Mouse (Mus musculus) lung, embryonic 16.5 days (tissue): ENCODE results near the gene Cxcr5. TPM values are rescaled to one million over a fixed set of nuclear protein-coding genes. Genes with fewer than 3 reads are reported as not detected.

ENCODE experiments used
- ATAC-seq: fragments of 200-750 bp; cut with Nextera tagmentation; 2 replicates; pipeline ENCODE4 v1.8.0; 2017; ENCODE audit warnings: low read depth, mild to moderate bottlenecking, moderate library complexity
- H3K27ac ChIP-seq: fragments of 300-500 bp; sonication (generic); 2 replicates; pipeline ENCODE4 v1.5.1; 2014; ENCODE audit warnings: mild to moderate bottlenecking, control low read depth, low read length
- H3K27me3 ChIP-seq: fragments of 300-500 bp; sonication (generic); 2 replicates; pipeline ENCODE4 v1.6.1; 2014; ENCODE audit warnings: low read depth, low read length, mixed read lengths; ENCODE audit not compliant: control insufficient read depth, insufficient read depth
- H3K36me3 ChIP-seq: fragments of 300-500 bp; sonication (generic); 2 replicates; pipeline ENCODE4 v1.6.1; 2014; ENCODE audit warnings: low read length; ENCODE audit not compliant: control insufficient read depth, insufficient read depth
- H3K4me1 ChIP-seq: fragments of 300-500 bp; sonication (generic); replicated peaks from 2 replicates; pipeline ENCODE4 v1.6.1; 2014; ENCODE audit warnings: low read length, mixed read lengths; ENCODE audit not compliant: control insufficient read depth, insufficient read depth
- H3K4me2 ChIP-seq: fragments of 300-500 bp; sonication (generic); 2 replicates; pipeline ENCODE4 v1.6.1; 2014; ENCODE audit warnings: low read depth, low read length, control low read depth
- H3K4me3 ChIP-seq: fragments of 300-500 bp; sonication (generic); 2 replicates; pipeline ENCODE4 v1.5.1; 2014; ENCODE audit warnings: mild to moderate bottlenecking, low read length, control low read depth
- H3K9ac ChIP-seq: fragments of 300-500 bp; sonication (generic); 2 replicates; pipeline ENCODE4 v1.6.1; 2014; ENCODE audit warnings: low read length, control low read depth
- H3K9me3 ChIP-seq: fragments of 300-500 bp; sonication (generic); 2 replicates; pipeline ENCODE4 v1.6.1; 2016; ENCODE audit warnings: low read length; ENCODE audit not compliant: control insufficient read depth
- WGBS: fragments of 180-500 bp; shearing (Covaris S2); extraction: QIAGEN DNeasy Blood & Tissue Kit; methylation state at CpG from one replicate; pipeline ENCODE4 v1.1.7; 2014; 5-methylcytosine and 5-hydroxymethylcytosine counted together
- polyA plus RNA-seq: library from polyadenylated mRNA; unstranded; fragments of >200 nt; fragmentation: Nextera tagmentation; extraction: Ambion mirVana; gene quantifications from 2 replicates; pipeline ENCODE4 v1.2.1, GENCODE M21; 2015

Cxcr5 gene
- polyA plus RNA-seq, 1 experiment from 2014 or later = 0.08 TPM

- H3K9me3 ChIP-seq = no peaks in the 10 kb centered on the region
- H3K36me3 ChIP-seq = peaks cover 22% of the 10 kb centered on the region
- no peak overlapping the region for H3K4me2 ChIP-seq
- 31% methylated on average over 10 of the region's 10 CpGs for WGBS
- no peak overlapping the region; the same call in 1 of the 2 replicates for H3K9ac ChIP-seq
- no peak for ATAC-seq
- H3K4me1 ChIP-seq = peaks cover 55% of the 10 kb centered on the region
- H3K27me3 ChIP-seq = no peaks in the 10 kb centered on the region
- no peak overlapping the region for H3K4me3 ChIP-seq
- H3K27ac ChIP-seq = no peak overlapping the region
Measured at GRCm38 (mm10) chr9:44501206-44501879, 60.3 kb downstream of the Cxcr5 start.

- no peaks in the 10 kb centered on the region for H3K9me3 ChIP-seq
- H3K36me3 ChIP-seq = peaks cover 16% of the 10 kb centered on the region
- 42% methylated on average over 8 of the region's 8 CpGs for WGBS
- peak overlapping the region; percentile 83; the same call in 1 of the 2 replicates for H3K4me2 ChIP-seq
- H3K9ac ChIP-seq = no peak overlapping the region
- peak overlapping the region; percentile 5; the same call in 1 of the 2 replicates for H3K27ac ChIP-seq
- H3K4me1 ChIP-seq = peaks cover 62% of the 10 kb centered on the region
- ATAC-seq = no peak
- no peaks in the 10 kb centered on the region for H3K27me3 ChIP-seq
- no peak overlapping the region for H3K4me3 ChIP-seq
Measured at GRCm38 (mm10) chr9:44500638-44501175, 61.0 kb downstream of the Cxcr5 start.

- Histone ChIP-seq H3K4me2 (peak overlapping the region; percentile 83), H3K4me1 (peaks cover 67% of the 10 kb centered on the region), H3K4me3 (peak overlapping the region; percentile 54), H3K36me3 (peaks cover 13% of the 10 kb centered on the region; the same call in 1 of the 2 replicates), H3K27ac (peak overlapping the region; percentile 98), H3K9me3 (no peaks in the 10 kb centered on the region), H3K27me3 (no peaks in the 10 kb centered on the region), H3K9ac (peak overlapping the region; percentile 69)
- 29% methylated on average over 5 of the region's 5 CpGs for WGBS
- ATAC-seq = no peak
Measured at GRCm38 (mm10) chr9:44500163-44500533, 61.5 kb downstream of the Cxcr5 start.

DNA sequence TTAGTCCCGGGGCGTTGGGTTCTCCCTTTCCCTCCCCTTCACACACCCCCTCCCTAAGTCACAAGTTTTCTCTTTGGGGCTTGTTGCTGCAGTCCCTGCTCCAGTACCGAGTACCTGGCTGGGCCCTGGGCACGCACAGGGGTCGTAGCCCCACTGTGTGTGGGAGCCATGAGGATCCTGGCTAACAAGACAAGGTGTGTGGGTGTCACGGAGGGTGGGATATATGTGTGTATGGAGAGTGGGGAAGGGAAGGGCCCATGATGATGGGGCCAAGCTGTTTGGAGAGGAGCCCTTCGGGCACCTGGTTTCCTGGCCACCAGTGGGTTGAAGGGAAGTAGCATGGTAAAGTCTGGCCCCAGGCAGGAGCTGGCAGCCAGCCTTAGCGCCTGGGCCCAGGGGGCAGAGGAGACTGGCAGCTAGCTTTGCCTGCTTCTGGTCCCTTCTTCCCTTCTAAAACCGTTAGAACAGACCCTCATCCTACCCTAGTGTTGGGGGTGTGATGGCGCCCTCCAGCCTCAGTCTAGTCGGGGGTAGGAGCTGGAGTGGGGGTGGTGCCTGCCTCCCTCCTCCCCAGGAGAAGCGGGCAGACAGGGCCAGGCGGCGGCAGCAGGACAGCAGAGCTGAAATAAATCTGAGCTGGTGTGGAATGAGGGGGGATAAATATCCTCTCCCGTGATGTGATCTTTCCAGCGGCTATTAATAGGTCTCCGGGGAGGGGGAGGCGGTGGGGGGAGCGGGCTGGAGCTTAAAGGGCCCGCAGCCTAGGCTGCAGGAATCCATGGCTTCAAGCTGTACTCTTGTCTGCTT lies 62.1 kb downstream of the Cxcr5 start:
- Histone ChIP-seq H3K9me3 (no peaks in the 10 kb centered on the region), H3K27me3 (no peaks in the 10 kb centered on the region), H3K4me2 (peak overlapping the region; percentile 83), H3K36me3 (peaks cover 13% of the 10 kb centered on the region; the same call in 1 of the 2 replicates), H3K9ac (peak overlapping the region; percentile 69), H3K4me1 (peaks cover 73% of the 10 kb centered on the region), H3K27ac (peak overlapping the region; percentile 98), H3K4me3 (peak overlapping the region; percentile 54)
- peak; percentile 16 for ATAC-seq
- WGBS = 8% methylated on average over 20 of the region's 20 CpGs

DNA sequence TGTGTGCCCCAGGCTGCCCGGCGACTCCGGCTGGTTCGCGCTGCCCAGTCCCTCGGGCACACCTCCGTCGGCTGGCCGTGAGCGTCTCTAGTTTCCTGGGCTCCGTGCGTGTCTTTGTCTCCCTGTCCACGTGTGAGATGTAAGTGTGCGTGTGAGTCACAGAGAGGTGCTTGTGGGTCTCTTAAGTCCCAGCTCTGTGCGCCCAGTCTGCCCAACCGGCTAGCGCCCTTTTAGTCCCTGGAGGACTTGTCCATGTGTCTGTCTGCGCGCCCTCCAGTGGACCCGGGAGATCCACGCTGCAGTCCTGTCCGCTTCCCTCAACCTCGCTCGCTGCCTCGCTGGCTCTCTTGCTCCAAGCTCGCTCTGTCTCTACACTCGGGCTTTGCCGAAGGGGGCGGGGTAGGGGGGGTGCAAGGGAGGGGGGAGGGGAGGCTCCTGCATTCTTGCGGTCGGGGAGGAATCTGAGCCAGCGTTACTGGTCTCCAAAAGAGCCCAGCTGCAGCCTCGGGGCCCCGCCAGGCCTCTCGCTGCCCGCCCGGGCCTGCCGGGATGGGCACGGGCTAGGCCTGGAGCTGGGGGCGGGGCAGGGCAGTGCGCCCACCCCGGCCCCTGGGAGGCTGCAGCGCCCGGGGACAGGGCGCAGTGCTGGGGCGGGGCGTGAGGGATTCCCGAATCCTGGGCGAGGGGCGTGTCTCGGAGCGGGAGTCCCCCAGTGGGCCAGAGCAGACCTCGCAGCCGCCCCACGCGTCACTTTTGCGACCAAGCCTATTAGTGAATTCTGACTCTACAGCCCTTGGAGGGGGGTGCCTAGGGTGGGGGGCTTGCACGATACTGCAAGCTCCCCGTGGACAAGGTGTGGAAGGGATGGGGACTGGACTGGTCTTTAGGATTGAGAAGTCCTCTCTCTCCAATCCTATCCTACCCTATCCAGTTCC lies 63.0 kb downstream of the Cxcr5 start:
- Histone ChIP-seq H3K9ac (peak overlapping the region; percentile 69), H3K4me3 (peak overlapping the region; percentile 54), H3K36me3 (peaks cover 13% of the 10 kb centered on the region; the same call in 1 of the 2 replicates), H3K4me2 (peak overlapping the region; percentile 83), H3K27ac (peak overlapping the region; percentile 98), H3K27me3 (no peaks in the 10 kb centered on the region), H3K9me3 (no peaks in the 10 kb centered on the region), H3K4me1 (peaks cover 82% of the 10 kb centered on the region)
- WGBS = under 1% methylated on average over 57 of the region's 59 CpGs
- ATAC-seq = peak; percentile 85

- no peaks in the 10 kb centered on the region for H3K9me3 ChIP-seq
- ATAC-seq = peak; percentile 53
- H3K4me2 ChIP-seq = peak overlapping the region; percentile 83
- peak overlapping the region; percentile 54 for H3K4me3 ChIP-seq
- H3K4me1 ChIP-seq = peaks cover 91% of the 10 kb centered on the region
- WGBS = 2% methylated on average over 11 of the region's 11 CpGs
- no peaks in the 10 kb centered on the region for H3K27me3 ChIP-seq
- H3K9ac ChIP-seq = peak overlapping the region; percentile 69
- H3K36me3 ChIP-seq = peaks cover 9% of the 10 kb centered on the region; the same call in 1 of the 2 replicates
- H3K27ac ChIP-seq = peak overlapping the region; percentile 98
Measured at GRCm38 (mm10) chr9:44497624-44498377, 63.9 kb downstream of the Cxcr5 start.

GRCm38 (mm10) chr9:44496803-44497461 lies 64.7 kb downstream of the Cxcr5 start:
- 39% methylated on average over 12 of the region's 12 CpGs for WGBS
- Histone ChIP-seq H3K4me2 (peak overlapping the region; percentile 83), H3K9ac (peak overlapping the region; percentile 69)

More at GRCm38 (mm10) chr9:44496803-44497461, 64.7 kb downstream of the Cxcr5 start:
- Histone ChIP-seq H3K36me3 (peaks cover 5% of the 10 kb centered on the region; the same call in 1 of the 2 replicates), H3K27me3 (no peaks in the 10 kb centered on the region), H3K27ac (peak overlapping the region; percentile 98), H3K4me3 (no peak overlapping the region), H3K9me3 (no peaks in the 10 kb centered on the region), H3K4me1 (peaks cover 99% of the 10 kb centered on the region)
- no peak for ATAC-seq
